Mouse (Mus musculus): ENCODE data around the gene Herc1. TPM values are rescaled to one million over a fixed set of nuclear protein-coding genes. Genes with fewer than 3 reads are reported as not detected.

Herc1 gene
- total RNA-seq, 1 experiment from 2014 or later = 49.1 TPM

DNA sequence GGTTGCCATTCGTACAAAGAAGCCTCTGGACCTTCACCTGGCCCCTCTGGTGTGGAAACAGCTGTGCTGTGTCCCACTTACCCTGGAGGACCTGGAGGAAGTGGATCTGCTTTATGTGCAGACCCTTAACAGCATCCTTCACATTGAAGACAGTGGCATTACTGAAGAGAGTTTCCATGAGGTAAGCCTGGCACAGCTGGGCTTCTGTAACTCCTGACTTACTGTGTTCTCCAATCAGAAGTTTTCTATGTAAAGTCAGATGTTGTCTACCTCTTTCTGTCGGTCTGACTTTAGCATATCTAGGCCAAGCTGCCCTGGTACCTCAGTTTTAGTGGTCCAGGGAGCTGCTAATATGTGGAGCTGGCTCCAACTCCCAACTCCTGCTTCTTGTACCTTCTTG lies 151.0 kb downstream of the Herc1 start:
- DNase-seq = no peak

GRCm38 (mm10) chr9:66503879-66504411 lies 153.7 kb downstream of the Herc1 start:
- DNase-seq = no peak

GRCm38 (mm10) chr9:66504518-66504917 lies 154.3 kb downstream of the Herc1 start:
- no peak for DNase-seq

GRCm38 (mm10) chr9:66505141-66505917 lies 155.1 kb downstream of the Herc1 start:
- DNase-seq = no peak

DNA sequence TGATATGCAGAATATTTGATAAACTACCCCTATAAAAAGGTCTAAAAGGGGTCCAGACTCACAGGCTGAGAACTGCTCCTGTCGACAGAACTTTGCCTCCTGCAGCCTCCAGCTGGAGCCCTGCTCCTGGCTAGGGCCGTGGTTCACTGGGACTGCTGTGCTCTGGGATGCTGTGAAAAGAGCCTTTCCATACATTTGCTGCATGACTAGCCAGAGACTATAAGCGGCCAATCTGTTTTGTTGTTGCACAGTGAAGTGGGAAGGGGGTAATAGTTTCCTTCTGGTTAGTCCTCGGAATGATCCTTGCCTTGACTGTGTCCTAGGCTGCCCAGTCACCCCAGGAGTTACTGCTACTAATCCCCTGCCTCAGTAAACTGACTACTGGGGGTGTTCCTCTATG lies 155.8 kb downstream of the Herc1 start:
- DNase-seq = no peak

- DNase-seq = no peak
These were observed 156.2 kb downstream of the Herc1 start for GRCm38 (mm10) chr9:66506424-66506823.

DNA sequence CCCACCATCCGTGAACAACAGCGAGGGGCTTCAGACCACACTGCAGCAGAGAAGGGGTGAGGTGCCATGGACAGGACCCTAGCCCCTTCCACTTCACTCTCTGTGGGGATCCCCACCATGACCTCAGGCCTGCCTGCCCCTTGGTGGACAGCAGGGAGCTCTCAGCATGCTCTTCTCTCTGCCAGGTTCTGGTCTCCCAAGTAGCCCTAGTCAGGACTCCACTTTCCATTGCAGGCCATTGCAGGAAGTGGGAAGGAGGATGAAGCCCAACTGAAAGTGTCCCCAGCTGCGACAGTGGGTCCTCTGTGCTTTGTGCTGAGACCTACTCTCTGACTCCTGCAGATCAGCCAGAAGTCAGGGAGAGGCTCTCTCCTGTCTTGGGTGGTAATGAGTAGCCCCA lies 157.4 kb downstream of the Herc1 start:
- DNase-seq = no peak

DNA sequence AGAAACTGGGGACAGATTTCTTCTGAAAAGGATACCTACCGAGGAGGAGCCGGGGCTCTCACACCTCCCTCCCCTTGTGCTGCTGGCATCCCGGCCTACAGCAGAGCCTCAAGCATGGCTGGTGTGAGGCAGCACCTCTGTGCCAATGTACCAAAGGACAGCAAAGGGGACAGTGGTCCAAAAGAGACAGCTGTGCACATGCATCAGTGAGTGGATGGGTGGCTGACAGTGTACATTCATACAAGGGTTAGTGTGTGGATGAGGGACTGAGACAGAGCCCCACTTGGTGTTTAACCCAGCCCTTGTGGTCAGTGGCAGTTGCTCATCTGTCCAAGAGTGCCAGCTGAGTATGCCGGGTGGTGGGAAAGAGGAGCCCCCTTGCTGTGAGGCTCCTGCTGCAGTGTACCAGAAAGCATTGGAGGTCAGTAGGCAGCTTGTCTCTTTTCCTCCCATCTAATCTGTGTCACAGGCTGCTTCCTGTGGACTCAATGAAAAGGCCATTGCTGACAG lies 158.7 kb downstream of the Herc1 start:
- DNase-seq = no peak

DNA sequence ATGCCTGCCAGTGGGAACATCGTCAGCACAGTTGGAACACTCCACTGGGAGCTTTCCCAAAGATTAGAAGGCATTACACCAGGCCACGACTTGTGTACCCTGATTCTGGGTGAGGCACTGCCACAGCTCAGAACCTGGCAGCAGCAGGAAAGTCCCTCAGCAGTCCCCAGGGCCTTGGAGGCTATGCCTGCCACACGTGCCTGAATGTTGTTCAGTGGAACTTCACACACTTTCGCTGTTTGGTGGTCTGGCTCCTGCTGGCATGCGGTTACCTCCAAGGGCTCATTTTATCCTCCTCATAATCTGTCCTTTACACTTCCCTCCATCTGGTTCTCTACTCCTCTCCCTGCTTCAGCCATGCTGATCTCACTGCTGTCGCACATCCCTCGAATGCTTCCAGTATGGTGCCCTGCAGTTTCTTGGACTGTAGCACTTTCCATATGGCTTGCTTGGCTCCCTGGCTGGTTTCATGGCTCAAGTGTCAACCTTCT lies 160.1 kb downstream of the Herc1 start:
- peak; percentile 61 for DNase-seq

DNA sequence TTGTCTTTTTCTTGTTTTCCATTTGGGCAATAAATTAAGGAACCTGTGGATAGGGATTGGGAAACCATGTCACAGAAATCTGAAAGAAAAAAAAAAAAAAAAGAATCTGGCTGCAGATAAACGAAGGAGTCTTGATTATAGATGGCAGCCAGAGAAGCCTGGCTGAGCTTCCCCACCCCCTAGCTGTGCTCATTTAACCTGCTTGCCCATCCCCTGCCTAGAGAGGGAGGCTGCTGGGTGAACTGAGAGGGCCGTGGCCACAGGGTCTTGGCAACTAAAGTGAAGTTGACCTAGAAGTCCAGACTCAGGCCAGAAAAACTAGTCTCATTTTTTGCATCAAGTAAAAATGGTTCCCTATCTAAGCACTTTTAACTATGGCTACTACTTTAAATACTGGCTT lies 160.7 kb downstream of the Herc1 start:
- peak; percentile 58 for DNase-seq

DNA sequence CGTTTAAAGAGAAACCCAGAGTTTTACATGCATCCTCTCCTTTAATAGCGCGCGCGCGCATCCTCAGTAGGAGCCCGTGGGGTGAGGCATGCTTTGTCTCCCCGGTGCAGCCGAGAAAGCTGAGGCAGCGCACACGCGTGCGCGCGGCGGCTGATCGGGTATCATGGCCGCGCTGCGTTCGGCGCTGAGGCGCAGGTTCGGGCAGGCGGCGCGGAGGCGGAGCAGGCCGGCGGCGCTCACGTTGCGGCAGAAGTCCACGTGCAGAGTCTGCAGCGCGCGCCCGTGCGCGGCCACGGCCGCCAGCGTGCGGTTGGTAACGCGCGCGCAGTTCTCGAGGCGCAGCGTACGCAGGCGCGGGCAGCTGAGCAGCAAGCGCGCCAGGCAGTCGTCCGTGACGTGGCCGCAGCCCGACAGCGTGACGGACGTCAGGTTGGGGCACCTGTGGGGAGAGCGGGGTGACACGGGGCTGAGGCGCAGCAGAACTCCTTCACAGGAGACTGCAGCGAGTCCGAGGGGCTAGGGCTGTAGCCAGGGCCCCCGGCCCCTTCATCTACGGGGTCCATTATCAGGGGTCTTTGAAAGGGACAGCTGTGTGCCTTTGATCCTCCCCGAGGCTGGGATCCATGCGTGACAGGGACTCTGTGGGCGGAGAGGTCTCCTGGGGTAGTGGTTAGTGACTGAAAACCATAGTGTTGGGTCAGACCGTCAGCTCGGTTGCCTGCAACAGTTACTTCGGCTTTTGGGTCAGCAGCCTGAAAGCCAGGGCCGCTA lies 161.5 kb downstream of the Herc1 start:
- peak; percentile 97 for DNase-seq

GRCm38 (mm10) chr9:66512351-66512671 lies 162.1 kb downstream of the Herc1 start:
- peak; percentile 92 for DNase-seq

DNA sequence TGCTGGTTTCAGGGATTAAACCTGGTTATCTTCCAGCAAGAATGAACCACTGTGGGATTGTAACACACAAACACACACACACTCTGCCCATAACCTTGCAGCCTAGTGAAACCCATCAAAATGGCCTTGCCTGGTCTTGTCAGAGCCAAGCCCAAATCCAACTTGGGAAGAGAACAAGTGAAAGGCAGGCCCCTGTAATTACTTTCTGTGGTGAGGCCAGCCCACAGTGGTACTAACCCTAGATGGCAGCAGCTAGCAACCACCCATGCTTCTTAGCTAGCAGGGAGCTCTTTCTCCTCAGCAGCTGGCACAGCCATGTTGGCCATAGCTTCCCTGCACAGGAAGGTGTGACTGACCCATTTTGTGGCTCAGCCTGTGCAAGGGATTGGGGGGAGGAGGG lies 162.9 kb downstream of the Herc1 start:
- peak; percentile 49 for DNase-seq

- no peak for DNase-seq
These were observed 163.5 kb downstream of the Herc1 start for GRCm38 (mm10) chr9:66513661-66514255.

DNA sequence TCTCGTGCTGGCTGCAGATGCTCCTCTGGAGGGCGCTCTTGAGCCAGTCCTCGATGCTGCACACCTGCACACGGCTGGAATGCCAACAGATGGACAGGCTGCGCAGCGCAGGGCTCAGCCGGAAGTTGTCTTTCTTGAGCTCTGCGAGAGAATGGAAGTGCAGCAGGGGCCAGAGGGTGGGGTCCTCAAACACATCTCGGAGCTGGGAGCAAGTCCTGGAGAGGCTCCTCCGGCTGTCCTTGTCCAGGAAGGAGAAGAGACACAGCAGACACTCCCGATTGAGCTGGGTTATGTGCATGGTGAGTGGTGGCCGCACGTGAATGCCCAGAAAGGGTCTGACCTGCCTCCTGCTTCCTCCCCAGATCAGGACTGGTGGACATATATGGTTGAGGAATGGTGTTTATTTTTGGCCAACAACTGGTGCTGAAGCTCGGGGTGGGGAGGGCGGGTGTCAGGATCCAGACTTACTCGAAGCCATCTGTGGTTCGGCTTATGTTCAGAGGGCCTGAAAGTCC lies 164.1 kb downstream of the Herc1 start, which contains the start of gene Fbxl22:
Gene Fbxl22, minus strand, starts transcription at position 338 of the 515 bp plus-strand sequence.
- peak; percentile 53 for DNase-seq

- DNase-seq = no peak
These were observed 164.9 kb downstream of the Herc1 start for GRCm38 (mm10) chr9:66515115-66515514.

DNA sequence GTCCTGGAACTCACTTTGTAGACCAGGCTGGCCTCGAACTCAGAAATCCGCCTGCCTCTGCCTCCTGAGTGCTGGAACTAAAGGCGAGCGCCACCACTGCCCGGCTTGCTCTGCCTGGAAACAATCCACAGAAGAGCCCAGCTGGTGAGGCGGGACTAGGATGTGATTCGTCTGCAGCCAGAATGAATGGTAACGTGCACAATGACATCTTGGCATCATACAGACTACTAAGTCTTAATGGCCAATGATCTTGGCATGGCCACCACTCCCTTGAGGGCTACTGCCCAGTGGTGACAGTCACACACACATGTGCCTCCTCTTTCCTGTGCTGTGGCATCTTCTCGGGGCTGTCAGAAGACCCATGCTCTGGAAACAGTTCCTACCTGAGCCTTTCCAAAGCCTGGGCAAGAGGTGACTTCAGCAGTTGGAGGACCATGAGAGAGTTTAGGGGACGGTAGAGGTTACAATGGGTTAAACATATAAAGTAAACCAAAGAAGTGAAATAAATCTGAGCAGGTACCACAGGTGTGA lies 165.5 kb downstream of the Herc1 start:
- no peak for DNase-seq

- peak; percentile 67 for DNase-seq
These were observed 166.2 kb downstream of the Herc1 start for GRCm38 (mm10) chr9:66516296-66516940.

DNA sequence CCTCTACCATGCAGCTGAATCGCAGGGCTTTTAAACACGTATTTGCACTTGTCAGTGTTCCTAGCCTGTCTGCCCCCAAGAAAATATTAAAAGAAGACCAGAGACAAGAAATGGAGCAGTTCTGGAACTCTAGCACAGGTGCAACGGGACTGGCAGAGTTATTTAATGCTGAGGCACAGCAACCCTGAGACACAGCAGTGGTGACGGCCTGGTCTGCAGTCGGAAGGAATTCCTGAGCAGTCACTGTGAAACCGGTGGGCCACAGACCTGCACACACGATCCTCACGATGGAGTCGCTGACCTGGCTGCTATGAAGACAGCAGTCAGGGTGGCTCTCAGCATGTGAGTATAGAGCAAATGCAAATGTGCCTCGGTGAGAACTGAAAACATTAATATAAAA lies 167.5 kb downstream of the Herc1 start:
- no peak for DNase-seq

DNA sequence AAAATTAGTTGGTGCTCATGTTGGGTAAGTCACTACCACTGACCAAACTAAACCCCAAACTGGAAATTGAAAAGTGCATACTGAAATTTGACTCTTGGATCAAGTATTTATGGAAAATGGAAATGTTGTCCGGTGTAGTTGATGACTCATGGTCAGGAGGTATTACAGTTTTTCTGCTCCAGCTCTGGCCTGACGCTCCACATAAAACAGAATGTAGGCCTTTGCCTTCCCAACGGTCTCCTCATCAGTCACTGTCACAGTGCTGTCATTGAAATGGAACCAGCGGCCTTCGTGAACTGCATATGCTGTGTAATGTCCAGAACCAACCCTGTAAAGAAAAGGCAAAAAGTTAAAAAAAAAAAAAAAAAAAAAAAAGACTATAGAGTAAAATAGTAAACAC lies 168.0 kb downstream of the Herc1 start:
- no peak for DNase-seq

GRCm38 (mm10) chr9:66518901-66519300 lies 168.7 kb downstream of the Herc1 start:
- DNase-seq = no peak

GRCm38 (mm10) chr9:66520299-66520698 lies 170.0 kb downstream of the Herc1 start:
- no peak for DNase-seq

Data from adrenal gland, postnatal 14 days (tissue).